Mouse (Mus musculus): Measurements from ENCODE around the gene Hif3a. TPM values are rescaled to one million over a fixed set of nuclear protein-coding genes. Genes with fewer than 3 reads are reported as not detected.

Gene Hif3a
- polyA plus RNA-seq, 1 experiment from 2014 or later = 3.9 TPM

DNA sequence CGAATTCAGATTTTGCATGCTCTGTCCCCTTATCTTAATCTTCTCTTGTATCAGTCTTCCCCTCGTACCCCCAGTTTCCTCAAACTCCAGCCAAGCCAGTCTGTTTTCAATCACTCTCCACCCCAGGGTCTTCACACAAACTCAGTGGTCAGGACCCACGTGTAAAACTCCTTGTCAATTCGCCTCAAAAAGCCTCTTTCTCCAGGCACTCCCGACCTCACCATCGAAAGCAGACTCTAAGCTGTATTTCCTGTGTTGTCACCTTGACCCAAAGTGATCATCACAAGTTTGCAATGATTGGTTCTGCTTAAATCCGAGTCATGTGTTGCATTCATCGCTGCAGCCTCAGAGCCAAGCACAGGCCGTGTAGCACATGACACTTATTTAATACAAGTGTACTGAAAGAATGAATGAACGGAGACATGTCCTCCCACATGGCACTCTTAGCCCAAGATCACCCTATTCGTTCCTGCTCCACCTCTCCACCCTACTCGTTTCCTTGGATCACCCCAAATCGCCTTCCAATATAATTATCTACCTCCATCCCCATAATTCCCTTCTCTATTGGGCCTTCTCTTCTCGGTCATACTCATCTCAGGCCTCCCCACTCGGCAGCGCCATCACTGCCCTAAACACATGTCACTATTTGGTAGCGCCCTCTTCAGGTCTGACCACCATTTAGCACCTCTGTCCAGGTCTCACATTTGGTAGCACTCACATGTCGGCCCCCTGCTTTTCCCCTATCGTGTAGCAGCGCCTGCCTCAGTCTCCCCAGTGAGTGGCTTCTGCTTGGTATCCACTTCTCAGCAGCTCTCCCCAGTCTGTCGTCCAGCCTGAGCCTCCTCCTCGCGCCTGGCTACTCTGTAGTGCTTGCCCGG lies 35.3 kb downstream of the Hif3a start:
- H3K27ac ChIP-seq (ENCODE audit: low read depth) = peak overlapping the region; percentile 88
- no peaks in the 10 kb centered on the region for H3K27me3 ChIP-seq (ENCODE audit: insufficient read depth, low read length)
- H3K4me1 ChIP-seq (ENCODE audit: insufficient read depth) = peaks cover 51% of the 10 kb centered on the region
- peaks cover 13% of the 10 kb centered on the region for H3K36me3 ChIP-seq (replicated peaks; ENCODE audit: insufficient read depth, low read length)
- H3K4me2 ChIP-seq (ENCODE audit: low read depth, low read length) = peak overlapping the region; percentile 84
- no peak for TF ChIP-seq EP300 (IDR thresholded peaks at IDR 0.05; ENCODE audit: low read depth)
- TF ChIP-seq CTCF (IDR thresholded peaks at IDR 0.05; ENCODE audit: low read depth) = peak; percentile 83
- ATAC-seq (peak; percentile 71), DNase-seq (peak; percentile 80)
- H3K4me3 ChIP-seq (ENCODE audit: low read depth, low read length) = peak overlapping the region; percentile 92
- peak overlapping the region; percentile 85 for H3K9ac ChIP-seq (replicated peaks)
- WGBS (ENCODE audit: insufficient replicate concordance) = 2% methylated on average over 24 of the region's 24 CpGs
- H3K9me3 ChIP-seq (ENCODE audit: low read length) = no peaks in the 10 kb centered on the region

DNA sequence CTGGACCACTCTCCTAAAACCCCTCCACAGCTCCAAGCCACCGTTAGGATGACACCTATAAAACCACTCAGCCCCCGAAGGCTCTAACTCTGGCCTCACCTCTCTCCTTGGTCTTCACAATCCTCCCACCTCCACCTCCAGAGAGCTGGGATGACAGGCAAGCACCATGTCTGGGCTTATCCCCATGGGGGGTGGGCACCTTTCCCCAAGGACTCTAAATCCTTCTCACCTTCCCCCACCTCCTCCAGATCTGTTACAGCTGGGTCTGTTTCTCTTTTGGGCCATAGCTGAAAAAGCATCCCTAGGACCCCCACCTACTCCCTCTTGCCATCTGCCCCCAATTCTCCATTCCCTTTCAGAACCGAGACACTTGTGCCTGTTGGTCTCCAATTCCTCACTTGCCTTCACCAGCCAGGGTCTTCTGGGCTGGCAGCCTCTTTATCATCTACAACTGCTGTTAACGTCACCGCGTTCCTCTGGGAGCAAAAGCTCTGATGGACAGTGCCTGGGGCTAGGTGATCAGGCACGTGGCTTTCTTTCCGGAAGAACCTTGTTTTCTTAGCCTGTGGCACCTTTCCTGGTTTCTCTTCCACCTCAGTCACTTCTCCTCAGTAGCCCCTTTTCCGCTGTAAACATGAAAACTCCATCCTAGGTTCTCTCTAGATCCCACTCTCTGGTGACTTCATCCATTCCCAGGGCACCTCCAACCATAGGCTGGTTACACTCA lies 36.2 kb downstream of the Hif3a start:
- peak overlapping the region; percentile 92 for H3K4me3 ChIP-seq (ENCODE audit: low read depth, low read length)
- H3K9ac ChIP-seq (replicated peaks) = peak overlapping the region; percentile 85
- peak overlapping the region; percentile 84 for H3K4me2 ChIP-seq (ENCODE audit: low read depth, low read length)
- 0 out of 2 replicates have a peak overlapping the region, but pooled peaks have one; percentile 8 for H3K27ac ChIP-seq (ENCODE audit: low read depth)
- no peaks in the 10 kb centered on the region for H3K9me3 ChIP-seq (ENCODE audit: low read length)
- DNase-seq (no peak), ATAC-seq (no peak)
- TF ChIP-seq CTCF (IDR thresholded peaks at IDR 0.05; ENCODE audit: low read depth) (no peak), EP300 (IDR thresholded peaks at IDR 0.05; ENCODE audit: low read depth) (no peak)
- 51% methylated on average over 9 of the region's 9 CpGs for WGBS (ENCODE audit: insufficient replicate concordance)
- H3K27me3 ChIP-seq (ENCODE audit: insufficient read depth, low read length) = no peaks in the 10 kb centered on the region
- H3K4me1 ChIP-seq (ENCODE audit: insufficient read depth) = peaks cover 49% of the 10 kb centered on the region
- H3K36me3 ChIP-seq (replicated peaks; ENCODE audit: insufficient read depth, low read length) = peaks cover 17% of the 10 kb centered on the region

DNA sequence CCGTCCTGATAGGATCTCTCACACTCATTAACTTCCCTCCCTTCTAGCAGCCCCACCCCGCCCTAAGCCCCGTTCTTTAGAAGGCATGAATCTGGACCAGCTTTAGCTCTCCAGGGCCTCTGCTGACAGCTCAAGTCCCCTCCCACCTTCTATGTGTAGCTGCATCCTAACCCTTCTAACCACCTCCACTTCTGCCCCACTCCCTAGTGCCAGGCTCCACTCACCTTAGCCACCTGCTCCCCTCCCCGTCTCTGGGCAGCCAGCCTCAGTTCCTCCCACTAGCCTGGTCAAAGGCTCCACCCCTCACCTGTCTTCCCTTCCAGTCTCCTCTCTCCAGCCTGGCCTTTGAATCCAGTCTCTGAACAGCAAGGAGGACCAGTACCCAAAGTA lies 36.7 kb downstream of the Hif3a start:
- Histone ChIP-seq H3K9me3 (ENCODE audit: low read length) (no peaks in the 10 kb centered on the region), H3K9ac (replicated peaks) (peak overlapping the region; percentile 21; the same call in 1 of the 2 replicates), H3K36me3 (replicated peaks; ENCODE audit: insufficient read depth, low read length) (peaks cover 20% of the 10 kb centered on the region), H3K4me2 (ENCODE audit: low read depth, low read length) (peak overlapping the region; percentile 84), H3K4me3 (ENCODE audit: low read depth, low read length) (no peak overlapping the region), H3K27ac (ENCODE audit: low read depth) (peak overlapping the region; percentile 76), H3K27me3 (ENCODE audit: insufficient read depth, low read length) (no peaks in the 10 kb centered on the region), H3K4me1 (ENCODE audit: insufficient read depth) (peaks cover 53% of the 10 kb centered on the region)
- WGBS (ENCODE audit: insufficient replicate concordance) = 30% methylated on average over 4 of the region's 4 CpGs
- ATAC-seq (no peak), DNase-seq (no peak)
- TF ChIP-seq CTCF (IDR thresholded peaks at IDR 0.05; ENCODE audit: low read depth) = no peak
- no peak for TF ChIP-seq EP300 (IDR thresholded peaks at IDR 0.05; ENCODE audit: low read depth)

DNA sequence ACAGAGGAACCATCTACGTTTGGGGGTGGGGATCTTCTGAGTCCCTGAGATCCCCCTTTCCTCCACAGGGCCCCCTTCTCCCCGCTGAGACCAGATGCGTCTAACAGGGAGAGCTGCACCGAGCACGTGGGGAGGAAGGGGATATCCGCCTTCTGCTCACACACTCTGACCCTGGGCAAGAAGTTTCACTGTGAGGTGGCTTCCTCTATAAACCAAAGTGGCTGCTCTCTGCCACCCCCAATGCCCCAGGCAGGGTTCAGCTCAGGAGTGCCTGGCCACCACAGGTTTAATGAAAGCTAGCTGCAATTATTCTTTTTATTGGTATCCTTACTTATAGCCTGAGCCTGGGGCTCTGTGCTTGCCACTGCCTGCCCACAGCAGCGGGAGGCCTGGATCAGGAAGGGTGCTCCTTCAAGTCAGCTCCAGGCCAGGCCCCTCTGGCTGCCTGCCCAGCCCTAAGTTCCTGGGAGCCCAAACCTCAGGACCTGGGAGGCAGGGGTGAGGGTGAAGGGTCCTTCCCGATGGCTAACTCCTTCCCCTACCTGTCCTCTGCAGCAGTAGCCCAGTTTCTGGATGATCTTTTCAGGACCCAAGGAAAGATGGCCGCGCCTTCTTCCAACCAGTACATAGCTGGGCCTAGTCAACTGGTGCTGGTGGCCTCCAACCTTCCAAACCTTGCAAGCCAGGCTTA lies 37.3 kb downstream of the Hif3a start:
- Histone ChIP-seq H3K36me3 (replicated peaks; ENCODE audit: insufficient read depth, low read length) (peaks cover 23% of the 10 kb centered on the region), H3K4me1 (ENCODE audit: insufficient read depth) (peaks cover 53% of the 10 kb centered on the region), H3K9ac (replicated peaks) (peak overlapping the region; percentile 42), H3K27ac (ENCODE audit: low read depth) (peak overlapping the region; percentile 76), H3K4me3 (ENCODE audit: low read depth, low read length) (no peak overlapping the region), H3K27me3 (ENCODE audit: insufficient read depth, low read length) (no peaks in the 10 kb centered on the region), H3K9me3 (ENCODE audit: low read length) (no peaks in the 10 kb centered on the region), H3K4me2 (ENCODE audit: low read depth, low read length) (peak overlapping the region; percentile 84)
- no peak for DNase-seq
- 45% methylated on average over 9 of the region's 10 CpGs for WGBS (ENCODE audit: insufficient replicate concordance)
- no peak for ATAC-seq
- TF ChIP-seq EP300 (IDR thresholded peaks at IDR 0.05; ENCODE audit: low read depth) = no peak
- no peak for TF ChIP-seq CTCF (IDR thresholded peaks at IDR 0.05; ENCODE audit: low read depth)

DNA sequence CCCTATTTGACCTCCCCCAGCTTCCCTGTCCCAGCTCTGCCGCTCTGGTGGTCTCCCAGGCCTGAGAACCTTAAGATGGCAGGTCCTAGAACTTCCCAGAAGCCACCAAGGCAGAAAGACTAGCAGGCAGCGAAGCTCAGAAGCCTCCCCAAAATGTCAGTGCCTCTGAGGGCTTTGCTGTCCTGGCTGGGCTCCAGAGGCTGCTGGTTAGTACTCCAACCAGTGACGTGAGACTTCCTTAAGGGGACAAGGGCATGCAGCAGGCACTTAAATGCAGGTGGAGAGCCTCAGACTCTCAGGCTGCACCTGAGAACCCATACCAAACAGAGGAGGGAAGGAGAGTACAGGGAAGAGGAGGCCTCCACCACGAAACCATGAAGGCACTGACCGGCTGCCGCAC lies 38.1 kb downstream of the Hif3a start:
- DNase-seq (no peak), ATAC-seq (no peak)
- Histone ChIP-seq H3K36me3 (replicated peaks; ENCODE audit: insufficient read depth, low read length) (peaks cover 32% of the 10 kb centered on the region), H3K27ac (ENCODE audit: low read depth) (peak overlapping the region; percentile 76), H3K9ac (replicated peaks) (peak overlapping the region; percentile 42), H3K9me3 (ENCODE audit: low read length) (no peaks in the 10 kb centered on the region), H3K4me3 (ENCODE audit: low read depth, low read length) (no peak overlapping the region), H3K4me2 (ENCODE audit: low read depth, low read length) (peak overlapping the region; percentile 84), H3K4me1 (ENCODE audit: insufficient read depth) (peaks cover 53% of the 10 kb centered on the region), H3K27me3 (ENCODE audit: insufficient read depth, low read length) (no peaks in the 10 kb centered on the region)
- WGBS (ENCODE audit: insufficient replicate concordance) = 58% methylated on average over 6 of the region's 6 CpGs
- TF ChIP-seq EP300 (IDR thresholded peaks at IDR 0.05; ENCODE audit: low read depth) = no peak
- no peak for TF ChIP-seq CTCF (IDR thresholded peaks at IDR 0.05; ENCODE audit: low read depth)

Measured in liver, postnatal 0 days (tissue).